Mouse (Mus musculus): ENCODE results near the gene Elac2. TPM values are rescaled to one million over a fixed set of nuclear protein-coding genes. Genes with fewer than 3 reads are reported as not detected.

Elac2 gene
- 12.9 and 13.1 TPM in 2 replicates for polyA plus RNA-seq (2015; fragmentation: Nextera tagmentation; extraction: Ambion mirVana)

GRCm38 (mm10) chr11:64978720-64979488 lies at the start of gene Elac2:
Gene Elac2 (plus strand): TSS chr11:64979038.

Other genes starting within 250 kb of the Elac2 start
- 0.12 TPM in 1 of 2 replicates, not detected in the other for gene 1700086D15Rik, start 180.9 kb downstream of the Elac2 start, polyA plus RNA-seq (2015; fragmentation: Nextera tagmentation; extraction: Ambion mirVana)
- 1.4 and 1.7 TPM in 2 replicates for gene Arhgap44, start 183.9 kb downstream of the Elac2 start, polyA plus RNA-seq (2015; fragmentation: Nextera tagmentation; extraction: Ambion mirVana)

All from spleen, postnatal 0 days (tissue).